12 mouse cellular contexts compared by ENCODE assay signal in genomic region chr5:106463661-106464191, GRCm38 (mm10). TPM values are rescaled to one million over a fixed set of nuclear protein-coding genes. Genes with fewer than 3 reads are reported as not detected.
DNase-seq lines count a peak whose midpoint lies in the region; ATAC-seq and TF ChIP-seq lines count a peak whose summit lies in the region.
"Had no signal": no experiment of that assay in that cellular context is flagged by ENCODE, and none has a peak within 500 bp of the region (broad histone marks: within the 10 kb centered on the region; RNA-seq: fewer than 3 reads in every experiment).

No protein-coding gene starts in this region.

- no peak overlapping the region for H3K4me2 ChIP-seq in heart, embryonic 11.5 days
- H3K4me2 ChIP-seq in hindbrain, embryonic 14.5 days (replicated peaks), result peak overlapping the region; percentile 26; the same call in 1 of the 2 replicates

- no peaks in the 10 kb centered on the region for H3K9me3 ChIP-seq in heart, embryonic 10.5 days
- no peaks in the 10 kb centered on the region for H3K9me3 ChIP-seq in heart, embryonic 11.5 days (replicated peaks; ENCODE audit: control insufficient read depth, low read length)
- no peaks in the 10 kb centered on the region for H3K9me3 ChIP-seq in E14TG2a.4 (ENCODE audit: low read length)
- no peaks in the 10 kb centered on the region for H3K9me3 ChIP-seq in hindbrain, embryonic 14.5 days (ENCODE audit: control insufficient read depth, low read length)

- WGBS in heart, embryonic 10.5 days, result under 1% methylated on average over 25 of the region's 25 CpGs
- WGBS in heart, embryonic 11.5 days (ENCODE audit: insufficient replicate concordance), result under 1% methylated on average over 25 of the region's 25 CpGs
- WGBS in hindbrain, embryonic 14.5 days, result under 1% methylated on average over 25 of the region's 25 CpGs

- no peaks in the 10 kb centered on the region for H3K36me3 ChIP-seq in heart, embryonic 10.5 days
- H3K36me3 ChIP-seq in heart, embryonic 11.5 days (ENCODE audit: control insufficient read depth, insufficient read depth, low read length), result no peaks in the 10 kb centered on the region
- no peaks in the 10 kb centered on the region for H3K36me3 ChIP-seq in E14TG2a.4 (ENCODE audit: insufficient read depth, low read length)
- no peaks in the 10 kb centered on the region for H3K36me3 ChIP-seq in hindbrain, embryonic 14.5 days (replicated peaks; ENCODE audit: control insufficient read depth, insufficient read depth)

- no peak for DNase-seq in heart, embryonic 10.5 days (ENCODE audit: low spot score)
- peak; percentile 89 to 90 for DNase-seq in cerebellum, postnatal 10 days
- no peak for DNase-seq in hindbrain, embryonic 14.5 days (ENCODE audit: low spot score)
- DNase-seq in heart, adult 18-20 months, result no peak
- no peak for DNase-seq in gastrocnemius, postnatal 14 days
- DNase-seq: right cerebral cortex, postnatal 14 days had no signal

- 0 out of 2 replicates have a peak overlapping the region, but pooled peaks have one; percentile 12 for H3K4me3 ChIP-seq in heart, embryonic 10.5 days
- H3K4me3 ChIP-seq in heart, embryonic 11.5 days (ENCODE audit: low read depth, low read length), result no peak overlapping the region
- H3K4me3 ChIP-seq in E14TG2a.4 (replicated peaks; ENCODE audit: low read length), result peak overlapping the region; percentile 62
- no peak overlapping the region for H3K4me3 ChIP-seq in hindbrain, embryonic 14.5 days (replicated peaks; ENCODE audit: low read length)

- H3K27me3 ChIP-seq in heart, embryonic 10.5 days (ENCODE audit: insufficient read depth, poor library complexity, severe bottlenecking), result peaks cover 100% of the 10 kb centered on the region
- H3K27me3 ChIP-seq in heart, embryonic 11.5 days (ENCODE audit: control insufficient read depth, insufficient read depth, low read length), result peaks cover 92% of the 10 kb centered on the region
- peaks cover 100% of the 10 kb centered on the region for H3K27me3 ChIP-seq in E14TG2a.4 (ENCODE audit: insufficient read depth, low read length)
- peaks cover 100% of the 10 kb centered on the region for H3K27me3 ChIP-seq in hindbrain, embryonic 14.5 days (ENCODE audit: control insufficient read depth, insufficient read depth, low read length)

- no peak overlapping the region for H3K9ac ChIP-seq in heart, embryonic 11.5 days (ENCODE audit: low read depth, low read length)
- H3K9ac ChIP-seq in hindbrain, embryonic 14.5 days, result no peak overlapping the region

- no peak for ATAC-seq in heart, embryonic 11.5 days (replicated peaks; ENCODE audit: insufficient number of reproducible peaks, low FRiP score, low TSS enrichment)
- no peak for ATAC-seq in hindbrain, embryonic 14.5 days (ENCODE audit: low FRiP score)
- no peak for ATAC-seq in erythroblast, adult 5-6 weeks (replicated peaks; ENCODE audit: low FRiP score, poor library complexity, severe bottlenecking)
- ATAC-seq: activated CD4-positive, CD25-positive, alpha-beta regulatory T cell, adult 4 months had no signal

- 0 out of 2 replicates have a peak, but pooled peaks have one; percentile 17 for TF ChIP-seq CTCF in E14TG2a.4 (conservative IDR thresholded peaks at IDR 0.05; ENCODE audit: low read length)

- no peak overlapping the region for H3K27ac ChIP-seq in heart, embryonic 10.5 days
- no peak overlapping the region for H3K27ac ChIP-seq in heart, embryonic 11.5 days (ENCODE audit: low read depth, low read length)
- no peak overlapping the region for H3K27ac ChIP-seq in hindbrain, embryonic 14.5 days

- H3K4me1 ChIP-seq in heart, embryonic 10.5 days, result peaks cover 29% of the 10 kb centered on the region
- H3K4me1 ChIP-seq in heart, embryonic 11.5 days (ENCODE audit: control insufficient read depth, insufficient read depth, low read length), result peaks cover 4% of the 10 kb centered on the region; the same call in 1 of the 2 replicates
- H3K4me1 ChIP-seq in E14TG2a.4 (replicated peaks; ENCODE audit: low read depth, low read length), result peaks cover 61% of the 10 kb centered on the region
- peaks cover under 1% of the 10 kb centered on the region; the same call in 1 of the 2 replicates for H3K4me1 ChIP-seq in hindbrain, embryonic 14.5 days (replicated peaks; ENCODE audit: control insufficient read depth, insufficient read depth, low read length)

- intact Hi-C loops in gastrocnemius, postnatal 14 days (cut with DNase I; ENCODE audit: low total_unique reads), result loop anchor here (10.0 kb wide), 1 partner anchor 181 kb away; no protein-coding TSS in a partner anchor

RNA-seq across cellular contexts. Expression of gene Barhl2, which starts 5.8 kb away (rescaled TPM):
- polyA plus RNA-seq in heart, embryonic 10.5 days (2016; fragmentation: Nextera tagmentation; extraction: Ambion mirVana), result not detected in 2 replicates
- not detected in 2 replicates for polyA plus RNA-seq in heart, embryonic 11.5 days (2014; fragmentation: Nextera tagmentation; extraction: Ambion mirVana)
- polyA plus RNA-seq in hindbrain, embryonic 14.5 days (2014; fragmentation: Nextera tagmentation; extraction: Ambion mirVana), result 1.1 and 2.3 TPM in 2 replicates
- not detected in 2 replicates for total RNA-seq in erythroblast, adult 5-6 weeks (2015; ENCODE audit: low replicate concordance)
- not detected in 2 replicates for total RNA-seq in erythroblast, adult 5-6 weeks (2017; ENCODE audit: low replicate concordance)
- total RNA-seq in heart, adult 18-20 months (2021), result not detected
- not detected for total RNA-seq in gastrocnemius, postnatal 14 days (2021)
- total RNA-seq: megakaryocyte-erythroid progenitor cell, adult 5-6 weeks had no signal
- polyA plus RNA-seq: activated CD4-positive, CD25-positive, alpha-beta regulatory T cell, adult 4 months; heart, embryonic 16.5 days had no signal

Comparison
In these comparisons a context has a peak if more than half of its experiments do, and no peak if none do; other contexts are left out.
1. H3K4me3 ChIP-seq: peak in heart, embryonic 10.5 days (single experiment) and E14TG2a.4 (single experiment); none in heart, embryonic 11.5 days (single experiment) and hindbrain, embryonic 14.5 days (single experiment).
2. DNase-seq: peak in cerebellum, postnatal 10 days (2 of 2); none in heart, embryonic 10.5 days (single experiment), hindbrain, embryonic 14.5 days (single experiment), heart, adult 18-20 months (0 of 2) and gastrocnemius, postnatal 14 days (single experiment).